Mouse (Mus musculus) midbrain, embryonic 16.5 days (tissue): Measurements from ENCODE around the gene Prdm1. TPM values are rescaled to one million over a fixed set of nuclear protein-coding genes. Genes with fewer than 3 reads are reported as not detected.

ENCODE experiments used
- ATAC-seq: fragments of 200-750 bp; cut with Nextera tagmentation; 2 replicates; pipeline ENCODE4 v1.8.0; 2017; ENCODE audit warnings: moderate TSS enrichment
- H3K27ac ChIP-seq: fragments of 300-500 bp; sonication (generic); 2 replicates; pipeline ENCODE4 v1.5.1; 2014; ENCODE audit warnings: mild to moderate bottlenecking, low read length, mixed read lengths
- H3K27me3 ChIP-seq: fragments of 300-500 bp; sonication (generic); 2 replicates; pipeline ENCODE4 v1.6.1; 2014; ENCODE audit warnings: low read depth, low read length, mixed read lengths; ENCODE audit not compliant: control insufficient read depth, insufficient read depth
- H3K36me3 ChIP-seq: fragments of 300-500 bp; sonication (generic); 2 replicates; pipeline ENCODE4 v1.6.1; 2014; ENCODE audit warnings: mild to moderate bottlenecking, low read length, moderate library complexity, mixed read lengths; ENCODE audit not compliant: control insufficient read depth, insufficient read depth
- H3K4me1 ChIP-seq: fragments of 300-500 bp; sonication (generic); 2 replicates; pipeline ENCODE4 v1.6.1; 2014; ENCODE audit warnings: mild to moderate bottlenecking, low read length, mixed read lengths; ENCODE audit not compliant: control insufficient read depth, insufficient read depth
- H3K4me2 ChIP-seq: fragments of 300-500 bp; sonication (generic); 2 replicates; pipeline ENCODE4 v1.6.1; 2014; ENCODE audit warnings: mild to moderate bottlenecking, low read length, mixed read lengths
- H3K4me3 ChIP-seq: fragments of 300-500 bp; sonication (generic); 2 replicates; pipeline ENCODE4 v1.5.1; 2014; ENCODE audit warnings: low read depth, mild to moderate bottlenecking, low read length, moderate library complexity, mixed read lengths
- H3K9ac ChIP-seq: fragments of 300-500 bp; sonication (generic); 2 replicates; pipeline ENCODE4 v1.6.1; 2014; ENCODE audit warnings: low read depth, low read length, mixed read lengths
- H3K9me3 ChIP-seq: fragments of 300-500 bp; sonication (generic); replicated peaks from 2 replicates; pipeline ENCODE4 v1.6.1; 2014; ENCODE audit warnings: mild to moderate bottlenecking, low read length, mixed read lengths; ENCODE audit not compliant: control insufficient read depth, poor library complexity, severe bottlenecking
- WGBS: fragments of 180-500 bp; shearing (Covaris S2); extraction: QIAGEN DNeasy Blood & Tissue Kit; methylation state at CpG from one replicate; pipeline ENCODE4 v1.1.7; 2014; 5-methylcytosine and 5-hydroxymethylcytosine counted together
- polyA plus RNA-seq: library from polyadenylated mRNA; unstranded; fragments of >200 nt; fragmentation: Nextera tagmentation; extraction: Ambion mirVana; gene quantifications from 2 replicates; pipeline ENCODE4 v1.2.1, GENCODE M21; 2015

The Prdm1 gene
- polyA plus RNA-seq, 1 experiment from 2014 or later: 0.50 TPM

- 92% methylated on average over 11 of the region's 11 CpGs for WGBS
- Histone ChIP-seq H3K4me1 (no peaks in the 10 kb centered on the region), H3K27me3 (no peaks in the 10 kb centered on the region), H3K9me3 (no peaks in the 10 kb centered on the region), H3K9ac (no peak overlapping the region), H3K36me3 (no peaks in the 10 kb centered on the region), H3K4me2 (no peak overlapping the region), H3K4me3 (no peak overlapping the region), H3K27ac (no peak overlapping the region)
- no peak for ATAC-seq
These were observed 88.6 kb downstream of the Prdm1 start for GRCm38 (mm10) chr10:44439732-44440131.

GRCm38 (mm10) chr10:44437614-44438013, 90.7 kb downstream of the Prdm1 start:
- no peak overlapping the region for H3K9ac ChIP-seq
- no peak overlapping the region for H3K4me3 ChIP-seq
- no peaks in the 10 kb centered on the region for H3K36me3 ChIP-seq
- H3K27ac ChIP-seq: no peak overlapping the region
- no peak for ATAC-seq
- WGBS: 88% methylated on average over 1 of the region's 1 CpGs
- no peak overlapping the region for H3K4me2 ChIP-seq
- H3K4me1 ChIP-seq: no peaks in the 10 kb centered on the region
- no peaks in the 10 kb centered on the region for H3K27me3 ChIP-seq
- H3K9me3 ChIP-seq: no peaks in the 10 kb centered on the region

- Histone ChIP-seq H3K9me3 (no peaks in the 10 kb centered on the region), H3K4me1 (no peaks in the 10 kb centered on the region), H3K27ac (no peak overlapping the region), H3K9ac (no peak overlapping the region), H3K36me3 (no peaks in the 10 kb centered on the region), H3K27me3 (no peaks in the 10 kb centered on the region), H3K4me3 (no peak overlapping the region), H3K4me2 (no peak overlapping the region)
- ATAC-seq: no peak
- WGBS: 94% methylated on average over 4 of the region's 4 CpGs
These were observed 92.3 kb downstream of the Prdm1 start for GRCm38 (mm10) chr10:44435956-44436355.

DNA sequence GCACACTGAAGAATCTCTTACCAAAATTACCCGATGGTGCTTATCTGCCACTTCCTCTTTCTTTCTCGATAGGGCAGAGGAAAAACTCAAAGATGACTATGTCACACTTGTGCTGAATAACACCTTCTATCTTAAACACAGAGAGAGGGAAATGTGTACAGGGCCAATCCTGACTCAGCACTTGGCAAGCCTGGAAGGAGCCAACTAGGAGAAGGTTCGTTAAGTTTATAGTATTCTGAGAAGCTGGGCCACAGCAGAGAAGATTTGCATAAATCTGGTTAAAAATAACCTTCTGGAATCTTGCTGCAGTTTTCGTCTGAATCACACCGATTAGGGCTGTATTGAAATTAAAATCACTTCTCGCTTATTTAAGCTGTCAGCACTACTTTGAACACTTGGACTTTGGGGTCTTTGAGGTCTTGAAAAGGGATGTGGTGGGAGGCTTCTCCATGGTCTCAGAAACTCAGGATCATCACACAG, 93.6 kb downstream of the Prdm1 start:
- ATAC-seq: no peak
- WGBS: 54% methylated on average over 6 of the region's 6 CpGs

DNA sequence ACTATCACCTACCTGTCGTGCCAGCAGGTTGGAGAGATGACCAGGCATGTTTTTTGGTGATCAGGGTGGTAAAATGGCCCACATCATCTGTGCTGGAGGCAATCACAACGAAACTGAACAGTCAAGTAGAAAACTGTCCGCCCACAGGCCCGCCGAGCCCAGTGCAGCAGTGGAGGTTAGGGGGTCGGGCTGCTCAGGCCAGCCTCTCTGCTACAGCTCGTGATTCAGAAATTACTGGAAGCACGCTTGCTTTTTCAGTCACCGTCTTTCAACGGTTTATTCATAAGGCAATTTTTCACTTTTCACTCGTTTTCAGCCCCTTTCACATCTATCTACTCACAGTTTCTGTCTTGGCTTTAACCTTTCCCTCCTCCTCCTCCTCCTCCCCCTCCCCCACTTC, 96.1 kb downstream of the Prdm1 start:
- H3K27me3 ChIP-seq: no peaks in the 10 kb centered on the region
- no peak for ATAC-seq
- H3K4me1 ChIP-seq: no peaks in the 10 kb centered on the region
- H3K36me3 ChIP-seq: no peaks in the 10 kb centered on the region
- no peaks in the 10 kb centered on the region for H3K9me3 ChIP-seq
- 77% methylated on average over 11 of the region's 11 CpGs for WGBS
- H3K27ac ChIP-seq: no peak overlapping the region
- no peak overlapping the region for H3K4me2 ChIP-seq
- H3K4me3 ChIP-seq: no peak overlapping the region
- no peak overlapping the region for H3K9ac ChIP-seq

More for the DNA sequence above, 93.6 kb downstream of the Prdm1 start:
- Histone ChIP-seq H3K4me2 (no peak overlapping the region), H3K9me3 (no peaks in the 10 kb centered on the region), H3K27ac (no peak overlapping the region), H3K9ac (no peak overlapping the region), H3K4me1 (no peaks in the 10 kb centered on the region), H3K36me3 (no peaks in the 10 kb centered on the region), H3K4me3 (no peak overlapping the region), H3K27me3 (no peaks in the 10 kb centered on the region)

DNA sequence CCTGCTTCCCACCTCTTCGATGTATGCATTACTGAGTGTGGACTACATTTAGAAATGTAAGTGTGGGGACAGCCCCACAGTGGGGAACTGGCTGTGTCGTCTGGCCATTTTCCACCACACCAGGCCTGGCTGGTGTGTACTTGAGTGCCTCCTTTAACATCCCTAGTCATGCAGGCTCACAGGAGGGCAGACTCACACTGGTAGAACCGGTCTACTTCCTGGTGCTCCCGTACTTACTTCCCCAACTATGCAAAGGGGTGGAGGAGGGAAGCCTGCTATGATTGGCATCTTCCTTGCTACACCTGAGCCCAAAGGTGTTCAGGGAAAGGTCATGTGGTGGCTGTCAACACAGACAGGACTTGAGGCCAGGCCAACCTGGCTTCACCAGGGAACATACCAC, 96.6 kb downstream of the Prdm1 start:
- Histone ChIP-seq H3K9ac (no peak overlapping the region), H3K4me3 (no peak overlapping the region), H3K27me3 (no peaks in the 10 kb centered on the region), H3K36me3 (no peaks in the 10 kb centered on the region), H3K9me3 (no peaks in the 10 kb centered on the region), H3K4me2 (no peak overlapping the region), H3K27ac (no peak overlapping the region), H3K4me1 (no peaks in the 10 kb centered on the region)
- no peak for ATAC-seq
- WGBS: 93% methylated on average over 4 of the region's 4 CpGs

- no peak overlapping the region for H3K27ac ChIP-seq
- H3K36me3 ChIP-seq: no peaks in the 10 kb centered on the region
- H3K4me3 ChIP-seq: no peak overlapping the region
- H3K9ac ChIP-seq: no peak overlapping the region
- no peaks in the 10 kb centered on the region for H3K4me1 ChIP-seq
- WGBS: 90% methylated on average over 14 of the region's 14 CpGs
- H3K9me3 ChIP-seq: no peaks in the 10 kb centered on the region
- H3K4me2 ChIP-seq: no peak overlapping the region
- H3K27me3 ChIP-seq: no peaks in the 10 kb centered on the region; the same call in 1 of the 2 replicates
- ATAC-seq: no peak
These were observed 99.0 kb downstream of the Prdm1 start for GRCm38 (mm10) chr10:44429177-44429888.

GRCm38 (mm10) chr10:44427891-44428361, 100.4 kb downstream of the Prdm1 start:
- WGBS: 23% methylated on average over 12 of the region's 12 CpGs
- no peak overlapping the region for H3K4me3 ChIP-seq
- no peaks in the 10 kb centered on the region for H3K9me3 ChIP-seq
- H3K27ac ChIP-seq: no peak overlapping the region
- no peak for ATAC-seq
- H3K36me3 ChIP-seq: no peaks in the 10 kb centered on the region
- no peaks in the 10 kb centered on the region for H3K4me1 ChIP-seq
- no peak overlapping the region for H3K4me2 ChIP-seq
- H3K9ac ChIP-seq: no peak overlapping the region
- H3K27me3 ChIP-seq: no peaks in the 10 kb centered on the region; the same call in 1 of the 2 replicates

- H3K9ac ChIP-seq: no peak overlapping the region
- H3K36me3 ChIP-seq: no peaks in the 10 kb centered on the region
- H3K9me3 ChIP-seq: no peaks in the 10 kb centered on the region
- no peak overlapping the region for H3K4me2 ChIP-seq
- ATAC-seq: no peak
- WGBS: 66% methylated on average over 11 of the region's 11 CpGs
- H3K27ac ChIP-seq: no peak overlapping the region
- H3K4me1 ChIP-seq: no peaks in the 10 kb centered on the region
- no peak overlapping the region for H3K4me3 ChIP-seq
- no peaks in the 10 kb centered on the region; the same call in 1 of the 2 replicates for H3K27me3 ChIP-seq
These were observed 100.9 kb downstream of the Prdm1 start for GRCm38 (mm10) chr10:44427426-44427825.
